Mouse (Mus musculus) forebrain, embryonic 16.5 days (tissue): ENCODE measurements at regions not wholly inside any gene's neighbourhood (a gene's known extent, or its start where the extent isn't known, plus 50 kb on each side); places are given as distances from the start of the nearest gene placed in this dataset.

Experiments used
- ATAC-seq: fragments of 200-750 bp; cut with Nextera tagmentation; 2 replicates; pipeline ENCODE4 v1.8.0; 2017; ENCODE audit warnings: mild to moderate bottlenecking, moderate library complexity
- H3K27ac ChIP-seq: fragments of 300-500 bp; sonication (generic); 2 replicates; pipeline ENCODE4 v1.5.1; 2014; ENCODE audit warnings: low read length, control low read depth
- H3K27me3 ChIP-seq: fragments of 300-500 bp; sonication (generic); replicated peaks from 2 replicates; pipeline ENCODE4 v1.6.1; 2014; ENCODE audit warnings: low read length; ENCODE audit not compliant: control insufficient read depth, insufficient read depth
- H3K36me3 ChIP-seq: fragments of 300-500 bp; sonication (generic); 2 replicates; pipeline ENCODE4 v1.6.1; 2014; ENCODE audit not compliant: control insufficient read depth, insufficient read depth
- H3K4me1 ChIP-seq: fragments of 300-500 bp; sonication (generic); replicated peaks from 2 replicates; pipeline ENCODE4 v1.6.1; 2014; ENCODE audit warnings: low read length; ENCODE audit not compliant: control insufficient read depth, insufficient read depth
- H3K4me2 ChIP-seq: fragments of 300-500 bp; sonication (generic); 2 replicates; pipeline ENCODE4 v1.6.1; 2014; ENCODE audit warnings: mild to moderate bottlenecking, low read length, control low read depth
- H3K4me3 ChIP-seq: fragments of 300-500 bp; sonication (generic); replicated peaks from 2 replicates; pipeline ENCODE4 v1.5.1; 2014; ENCODE audit warnings: mild to moderate bottlenecking, low read length, control low read depth
- H3K9ac ChIP-seq: fragments of 300-500 bp; sonication (generic); replicated peaks from 2 replicates; pipeline ENCODE4 v1.6.1; 2014; ENCODE audit warnings: low read depth, low read length, control low read depth
- H3K9me3 ChIP-seq: fragments of 300-500 bp; sonication (generic); 2 replicates; pipeline ENCODE4 v1.6.1; 2016; ENCODE audit warnings: low read length; ENCODE audit not compliant: control insufficient read depth
- whole genome bisulfite sequencing: fragments of 180-500 bp; shearing (Covaris S2); extraction: QIAGEN DNeasy Blood & Tissue Kit; methylation state at CpG from one replicate; pipeline ENCODE4 v1.1.7; 2014; 5-methylcytosine and 5-hydroxymethylcytosine counted together

- 68% methylated on average over 8 of the region's 8 CpGs for WGBS
- H3K27ac ChIP-seq: no peak overlapping the region
- H3K9me3 ChIP-seq: no peaks in the 10 kb centered on the region
- H3K4me2 ChIP-seq: no peak overlapping the region
- ATAC-seq: no peak
- no peak overlapping the region for H3K9ac ChIP-seq
- no peak overlapping the region for H3K4me3 ChIP-seq
- H3K27me3 ChIP-seq: no peaks in the 10 kb centered on the region
- no peaks in the 10 kb centered on the region for H3K4me1 ChIP-seq
- H3K36me3 ChIP-seq: no peaks in the 10 kb centered on the region
Observed at GRCm38 (mm10) chr3:99817965-99818364, 67.2 kb upstream of the Spag17 start.

GRCm38 (mm10) chr3:99822735-99823134 lies 62.5 kb upstream of the Spag17 start:
- no peak overlapping the region for H3K4me3 ChIP-seq
- no peaks in the 10 kb centered on the region for H3K27me3 ChIP-seq
- ATAC-seq: no peak
- 88% methylated on average over 5 of the region's 5 CpGs for whole genome bisulfite sequencing
- no peaks in the 10 kb centered on the region for H3K36me3 ChIP-seq
- no peak overlapping the region for H3K4me2 ChIP-seq
- H3K9me3 ChIP-seq: no peaks in the 10 kb centered on the region
- H3K4me1 ChIP-seq: no peaks in the 10 kb centered on the region
- no peak overlapping the region for H3K27ac ChIP-seq
- H3K9ac ChIP-seq: no peak overlapping the region

- Histone ChIP-seq H3K27ac (no peak overlapping the region), H3K27me3 (no peaks in the 10 kb centered on the region), H3K4me3 (no peak overlapping the region), H3K36me3 (no peaks in the 10 kb centered on the region), H3K9me3 (no peaks in the 10 kb centered on the region), H3K9ac (no peak overlapping the region), H3K4me2 (no peak overlapping the region), H3K4me1 (no peaks in the 10 kb centered on the region)
- no peak for ATAC-seq
- WGBS: 91% methylated on average over 3 of the region's 3 CpGs
Observed at GRCm38 (mm10) chr3:99823256-99823655, 62.0 kb upstream of the Spag17 start.
